Mouse (Mus musculus): ENCODE data around the gene Gabbr1. TPM values are rescaled to one million over a fixed set of nuclear protein-coding genes. Genes with fewer than 3 reads are reported as not detected.

Gene Gabbr1
- polyA plus RNA-seq, 1 experiment from 2014 or later = 18.1 TPM

DNA sequence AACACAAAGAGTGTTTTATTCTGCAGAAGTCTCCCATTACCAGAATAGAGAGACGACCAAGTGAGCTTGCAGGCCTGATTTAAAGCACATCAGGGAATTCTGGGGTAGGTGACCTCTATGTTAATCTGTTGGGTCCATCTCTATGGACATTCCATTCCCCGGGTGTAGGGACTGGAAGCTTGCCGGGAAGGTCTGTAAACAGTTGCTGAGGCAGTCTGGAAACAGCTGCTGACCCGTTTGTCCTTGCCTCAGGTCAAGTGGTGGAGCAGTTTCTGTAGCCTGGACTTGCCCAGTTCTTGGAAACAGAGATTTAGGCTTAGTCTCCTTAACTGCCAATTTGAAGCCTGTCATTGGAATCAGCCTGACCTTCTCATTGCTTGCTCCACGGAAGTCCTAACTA lies 34.4 kb downstream of the Gabbr1 start:
- no peak overlapping the region for H3K4me2 ChIP-seq
- H3K9ac ChIP-seq (replicated peaks) = no peak overlapping the region
- H3K4me1 ChIP-seq (replicated peaks) = peaks cover 10% of the 10 kb centered on the region
- H3K4me3 ChIP-seq (replicated peaks) = no peak overlapping the region
- ATAC-seq (ENCODE audit: insufficient number of reproducible peaks, insufficient read depth, low FRiP score, low TSS enrichment, low read depth) = no peak
- peaks cover 16% of the 10 kb centered on the region for H3K36me3 ChIP-seq
- H3K27me3 ChIP-seq = no peaks in the 10 kb centered on the region
- no peak overlapping the region for H3K27ac ChIP-seq
- H3K9me3 ChIP-seq = no peaks in the 10 kb centered on the region
- WGBS = 14% methylated on average over 5 of the region's 5 CpGs

DNA sequence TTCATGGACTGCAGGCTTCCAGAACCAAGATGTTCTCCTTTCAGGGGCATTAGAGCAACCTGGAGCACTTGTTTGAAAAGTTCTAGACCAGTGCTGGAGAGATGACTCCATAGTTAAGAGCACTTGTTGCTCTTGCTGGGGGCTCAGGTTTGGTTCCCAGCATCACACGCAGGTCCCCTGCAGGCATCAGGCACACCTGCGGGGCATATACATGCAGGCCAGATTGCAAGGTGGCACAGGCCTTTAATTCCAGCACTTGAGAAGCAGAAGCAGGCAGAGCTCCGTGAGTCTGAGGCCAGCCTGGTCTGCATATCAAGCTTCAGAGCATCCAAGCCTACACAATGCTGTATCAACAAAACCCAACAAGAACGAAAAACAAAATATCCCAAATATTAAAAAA lies 35.9 kb downstream of the Gabbr1 start:
- WGBS = 91% methylated on average over 4 of the region's 4 CpGs
- Histone ChIP-seq H3K9ac (replicated peaks) (no peak overlapping the region), H3K9me3 (no peaks in the 10 kb centered on the region), H3K27me3 (no peaks in the 10 kb centered on the region), H3K4me1 (replicated peaks) (peaks cover 10% of the 10 kb centered on the region), H3K4me2 (no peak overlapping the region), H3K36me3 (peaks cover 2% of the 10 kb centered on the region; the same call in 1 of the 2 replicates), H3K27ac (no peak overlapping the region), H3K4me3 (replicated peaks) (no peak overlapping the region)
- ATAC-seq (ENCODE audit: insufficient number of reproducible peaks, insufficient read depth, low FRiP score, low TSS enrichment, low read depth) = no peak

DNA sequence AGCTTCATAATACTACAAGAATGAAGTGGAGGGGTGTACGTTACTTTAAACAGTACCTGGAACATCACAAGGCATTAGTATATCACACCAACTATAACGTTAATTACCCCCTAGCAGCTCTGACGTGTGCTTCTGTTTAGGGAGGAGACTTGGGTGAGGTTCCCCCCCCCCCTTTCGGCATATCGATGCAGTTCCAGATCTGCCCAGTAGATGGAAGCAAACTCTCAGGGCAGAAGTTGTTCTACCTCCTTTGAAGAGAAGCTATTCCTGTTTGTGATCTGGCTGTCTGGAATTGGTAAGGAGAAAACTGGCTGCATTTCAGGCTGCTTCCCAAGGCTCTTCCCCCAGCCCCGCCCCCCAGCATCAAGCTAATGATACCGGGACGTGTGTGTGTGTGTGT lies 37.6 kb downstream of the Gabbr1 start:
- no peak overlapping the region for H3K27ac ChIP-seq
- H3K4me1 ChIP-seq (replicated peaks) = peaks cover 10% of the 10 kb centered on the region
- H3K4me2 ChIP-seq = no peak overlapping the region
- no peak overlapping the region for H3K4me3 ChIP-seq (replicated peaks)
- H3K9me3 ChIP-seq = no peaks in the 10 kb centered on the region
- H3K27me3 ChIP-seq = no peaks in the 10 kb centered on the region
- ATAC-seq (ENCODE audit: insufficient number of reproducible peaks, insufficient read depth, low FRiP score, low TSS enrichment, low read depth) = 0 out of 2 replicates have a peak, but pooled peaks have one; percentile 33
- WGBS = 4% methylated on average over 8 of the region's 8 CpGs
- H3K9ac ChIP-seq (replicated peaks) = no peak overlapping the region
- no peaks in the 10 kb centered on the region for H3K36me3 ChIP-seq

DNA sequence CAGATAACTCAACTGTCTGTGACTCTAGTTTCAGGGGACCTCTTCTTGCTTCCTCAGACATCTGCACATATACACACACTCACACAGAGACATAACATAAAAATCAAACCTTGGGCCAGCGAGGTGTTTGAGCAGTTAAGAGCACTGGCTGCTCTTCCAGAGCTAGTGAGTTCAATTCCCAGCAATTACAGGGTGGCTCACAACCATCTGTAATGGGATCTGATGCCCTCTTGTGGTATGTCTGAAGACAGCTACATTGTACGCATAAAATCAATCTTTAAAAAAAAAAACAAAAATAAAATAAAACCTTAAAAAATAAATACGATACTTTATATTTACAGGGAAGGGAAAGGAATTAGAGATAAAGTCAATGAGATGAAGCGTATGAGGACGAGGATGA lies 38.9 kb downstream of the Gabbr1 start:
- Histone ChIP-seq H3K4me1 (replicated peaks) (no peaks in the 10 kb centered on the region), H3K9ac (replicated peaks) (no peak overlapping the region), H3K4me3 (replicated peaks) (no peak overlapping the region), H3K27me3 (no peaks in the 10 kb centered on the region), H3K27ac (no peak overlapping the region), H3K9me3 (no peaks in the 10 kb centered on the region), H3K4me2 (no peak overlapping the region), H3K36me3 (no peaks in the 10 kb centered on the region)
- ATAC-seq (ENCODE audit: insufficient number of reproducible peaks, insufficient read depth, low FRiP score, low TSS enrichment, low read depth) = no peak
- 72% methylated on average over 5 of the region's 5 CpGs for WGBS

DNA sequence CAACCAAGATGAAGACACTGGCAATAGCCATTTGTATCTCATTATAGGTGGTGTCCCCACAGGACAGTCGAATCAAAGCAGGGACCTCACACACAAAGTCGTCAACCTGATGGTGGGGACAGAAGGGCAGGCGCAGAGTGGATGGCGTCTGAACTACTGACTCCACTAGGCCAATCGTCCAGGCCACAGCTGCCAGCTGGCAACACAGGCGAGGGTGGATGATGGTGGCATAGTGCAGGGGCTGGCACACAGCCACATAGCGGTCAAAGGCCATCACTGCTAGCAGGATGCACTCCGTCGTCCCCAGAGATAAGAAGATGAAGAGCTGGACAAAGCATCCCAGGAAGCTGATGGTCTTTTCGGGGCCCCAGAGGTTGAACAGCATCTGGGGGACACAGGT lies 39.8 kb downstream of the Gabbr1 start:
- Histone ChIP-seq H3K9ac (replicated peaks) (no peak overlapping the region), H3K4me2 (no peak overlapping the region), H3K27me3 (no peaks in the 10 kb centered on the region), H3K4me1 (replicated peaks) (no peaks in the 10 kb centered on the region), H3K27ac (no peak overlapping the region), H3K36me3 (no peaks in the 10 kb centered on the region), H3K4me3 (replicated peaks) (no peak overlapping the region), H3K9me3 (no peaks in the 10 kb centered on the region)
- no peak for ATAC-seq (ENCODE audit: insufficient number of reproducible peaks, insufficient read depth, low FRiP score, low TSS enrichment, low read depth)
- WGBS = 84% methylated on average over 10 of the region's 10 CpGs

DNA sequence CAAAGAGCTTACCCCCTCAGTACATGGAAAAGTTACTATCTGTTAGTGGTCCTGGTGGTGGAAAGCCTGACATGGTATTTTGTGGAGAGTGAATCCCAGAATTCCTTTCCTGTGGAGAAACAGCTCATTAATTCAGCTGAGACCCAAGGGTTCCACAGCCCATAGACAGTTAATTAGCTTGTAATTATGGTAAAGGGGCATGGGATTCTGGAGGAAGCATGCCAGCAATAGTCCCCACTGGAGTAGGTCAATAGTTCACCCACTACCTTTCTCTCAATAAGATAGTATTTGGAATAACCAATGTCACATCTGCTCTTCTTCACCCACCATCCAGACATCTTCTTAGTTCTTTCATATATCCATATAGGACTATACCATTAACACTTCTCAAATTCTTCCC lies 42.6 kb downstream of the Gabbr1 start, which contains the start of gene Olfr90:
Olfr90 (minus strand) TSS at position 101 of the 400 bp plus-strand sequence.
- Histone ChIP-seq H3K27me3 (no peaks in the 10 kb centered on the region), H3K9me3 (no peaks in the 10 kb centered on the region), H3K9ac (replicated peaks) (no peak within 1 kb of the TSS), H3K4me1 (replicated peaks) (no peaks in the 10 kb centered on the region), H3K36me3 (no peaks in the 10 kb centered on the region), H3K4me2 (no peak within 1 kb of the TSS), H3K4me3 (replicated peaks) (no peak within 1 kb of the TSS), H3K27ac (no peak within 1 kb of the TSS)
- ATAC-seq (ENCODE audit: insufficient number of reproducible peaks, insufficient read depth, low FRiP score, low TSS enrichment, low read depth) = no peak

DNA sequence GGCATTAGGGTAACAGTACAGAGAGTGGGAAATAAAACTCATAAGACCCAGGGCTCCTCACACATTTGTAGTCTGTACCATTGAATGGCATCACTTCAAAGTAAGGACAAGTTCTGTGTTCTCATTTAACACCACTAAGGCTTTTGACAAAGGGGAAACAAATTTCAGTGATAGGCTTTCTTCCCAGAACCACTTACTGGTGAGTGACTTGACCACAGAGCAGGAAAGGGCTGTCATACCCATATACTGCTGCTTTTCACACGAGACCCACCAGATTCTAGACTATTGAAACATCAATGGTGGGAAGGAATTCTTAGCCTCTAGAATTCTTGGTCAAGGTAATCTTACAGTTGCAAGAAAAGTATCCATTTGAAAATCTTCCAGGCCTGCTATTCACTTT lies 46.4 kb downstream of the Gabbr1 start:
- no peak overlapping the region for H3K4me2 ChIP-seq
- no peaks in the 10 kb centered on the region for H3K27me3 ChIP-seq
- no peak overlapping the region for H3K9ac ChIP-seq (replicated peaks)
- no peak for ATAC-seq (ENCODE audit: insufficient number of reproducible peaks, insufficient read depth, low FRiP score, low TSS enrichment, low read depth)
- no peaks in the 10 kb centered on the region for H3K36me3 ChIP-seq
- no peaks in the 10 kb centered on the region for H3K4me1 ChIP-seq (replicated peaks)
- no peak overlapping the region for H3K27ac ChIP-seq
- no peaks in the 10 kb centered on the region for H3K9me3 ChIP-seq
- 71% methylated on average over 1 of the region's 1 CpGs for WGBS
- H3K4me3 ChIP-seq (replicated peaks) = no peak overlapping the region

DNA sequence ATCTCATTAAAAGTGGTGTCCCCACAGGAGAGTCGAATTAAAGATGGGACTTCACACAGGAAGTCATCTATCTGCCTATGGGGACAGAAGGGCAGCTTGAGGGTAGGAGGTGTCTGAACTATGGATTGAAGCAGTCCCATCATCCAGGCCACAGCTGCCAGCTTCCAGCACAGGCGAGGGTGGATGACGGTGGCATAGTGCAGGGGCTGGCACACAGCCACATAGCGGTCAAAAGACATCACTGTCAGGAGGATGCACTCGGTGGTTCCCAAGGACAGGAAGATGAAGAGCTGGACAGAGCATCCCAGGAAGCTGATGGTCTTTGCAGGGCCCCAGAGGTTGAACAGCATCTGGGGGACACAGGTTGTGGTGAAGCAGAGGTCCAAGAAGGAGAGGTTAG lies 47.5 kb downstream of the Gabbr1 start:
- H3K4me1 ChIP-seq (replicated peaks) = no peaks in the 10 kb centered on the region
- H3K9me3 ChIP-seq = no peaks in the 10 kb centered on the region
- no peak overlapping the region for H3K4me2 ChIP-seq
- H3K36me3 ChIP-seq = no peaks in the 10 kb centered on the region
- H3K27me3 ChIP-seq = no peaks in the 10 kb centered on the region
- H3K4me3 ChIP-seq (replicated peaks) = no peak overlapping the region
- no peak for ATAC-seq (ENCODE audit: insufficient number of reproducible peaks, insufficient read depth, low FRiP score, low TSS enrichment, low read depth)
- WGBS = 87% methylated on average over 5 of the region's 5 CpGs
- H3K9ac ChIP-seq (replicated peaks) = no peak overlapping the region
- H3K27ac ChIP-seq = no peak overlapping the region

DNA sequence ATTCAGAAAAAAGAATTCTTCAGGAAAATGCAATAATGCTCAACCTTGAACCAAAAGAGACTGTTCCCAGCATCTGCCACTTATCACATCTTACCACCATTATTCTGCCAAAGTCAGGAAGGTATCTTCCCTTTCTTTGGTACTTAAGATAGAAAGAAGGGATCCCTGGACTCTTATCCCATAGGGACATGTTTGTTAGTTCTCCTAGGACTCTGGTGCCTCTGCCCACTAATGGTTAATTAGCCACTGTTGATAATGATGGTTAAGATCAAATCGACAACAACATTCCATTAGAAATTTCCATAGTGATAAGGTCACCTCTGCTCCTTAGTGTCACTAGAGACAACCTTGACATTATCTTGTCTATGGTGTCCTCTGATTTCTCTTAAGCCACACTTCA lies 52.4 kb downstream of the Gabbr1 start, which contains the start of gene Olfr91:
Olfr91 (minus strand) TSS at position 101 of the 400 bp plus-strand sequence.
- no peaks in the 10 kb centered on the region for H3K4me1 ChIP-seq (replicated peaks)
- H3K4me2 ChIP-seq = no peak within 1 kb of the TSS
- H3K9ac ChIP-seq (replicated peaks) = no peak within 1 kb of the TSS
- no peaks in the 10 kb centered on the region for H3K36me3 ChIP-seq
- no peak within 1 kb of the TSS for H3K27ac ChIP-seq
- no peaks in the 10 kb centered on the region for H3K9me3 ChIP-seq
- WGBS = 90% methylated on average over 1 of the region's 1 CpGs
- no peak for ATAC-seq (ENCODE audit: insufficient number of reproducible peaks, insufficient read depth, low FRiP score, low TSS enrichment, low read depth)
- no peak within 1 kb of the TSS for H3K4me3 ChIP-seq (replicated peaks)
- H3K27me3 ChIP-seq = no peaks in the 10 kb centered on the region

DNA sequence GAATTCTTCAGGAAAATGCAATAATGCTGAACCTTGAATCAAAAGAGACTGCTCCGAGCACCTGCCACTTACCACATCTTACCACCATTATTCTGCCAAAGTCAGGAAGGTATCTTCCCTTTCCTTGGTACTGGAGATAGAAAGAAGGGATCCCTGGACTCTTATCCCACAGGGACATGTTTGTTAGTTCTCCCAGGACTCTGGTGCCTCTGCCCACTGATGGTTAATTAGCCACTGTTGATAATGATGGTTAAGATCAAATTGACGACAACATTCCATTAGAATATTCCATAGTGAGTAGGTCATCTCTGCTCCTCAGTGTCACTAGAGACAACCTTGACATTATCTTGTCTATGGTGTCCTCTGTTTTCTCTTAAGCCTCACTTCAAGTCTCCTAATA lies 74.2 kb downstream of the Gabbr1 start, which contains the start of gene Olfr92:
Olfr92 (minus strand) TSS at position 101 of the 400 bp plus-strand sequence.
- H3K27ac ChIP-seq = no peak within 1 kb of the TSS
- no peaks in the 10 kb centered on the region for H3K27me3 ChIP-seq
- WGBS = 86% methylated on average over 2 of the region's 2 CpGs
- no peaks in the 10 kb centered on the region for H3K4me1 ChIP-seq (replicated peaks)
- no peak for ATAC-seq (ENCODE audit: insufficient number of reproducible peaks, insufficient read depth, low FRiP score, low TSS enrichment, low read depth)
- H3K4me2 ChIP-seq = no peak within 1 kb of the TSS
- no peaks in the 10 kb centered on the region for H3K9me3 ChIP-seq
- H3K36me3 ChIP-seq = no peaks in the 10 kb centered on the region
- H3K4me3 ChIP-seq (replicated peaks) = no peak within 1 kb of the TSS
- no peak within 1 kb of the TSS for H3K9ac ChIP-seq (replicated peaks)

Measured in limb, embryonic 12.5 days (tissue).